Mouse (Mus musculus) spleen, adult 2 months (tissue): ENCODE data around the gene Epha2. TPM values are rescaled to one million over a fixed set of nuclear protein-coding genes. Genes with fewer than 3 reads are reported as not detected.

Experiments used
- DNase-seq, 2 experiments: peaks; one replicate each; pipeline versions ENCODE4 v3.0.0 to v3.0.0-alpha.2; 2012 to 2021; ENCODE audit warnings: low spot score in 2 of 2, low read depth in 1 of 2
- H3K27ac ChIP-seq: fragments of 200-500 bp; 2 replicates; pipeline ENCODE4 v1.5.1; 2012; ENCODE audit warnings: low read length, inconsistent platforms; ENCODE audit not compliant: insufficient read depth
- H3K27me3 ChIP-seq: fragments of 200-500 bp; 2 replicates; pipeline ENCODE4 v1.6.1; 2012; ENCODE audit warnings: mild to moderate bottlenecking, moderate library complexity, low read length, inconsistent platforms; ENCODE audit not compliant: control insufficient read depth, insufficient read depth
- H3K36me3 ChIP-seq: fragments of 200-500 bp; 2 replicates; pipeline ENCODE4 v1.6.1; 2012; ENCODE audit warnings: mild to moderate bottlenecking, low read length, inconsistent platforms; ENCODE audit not compliant: control insufficient read depth, insufficient read depth
- H3K4me1 ChIP-seq: fragments of 200-500 bp; 2 replicates; pipeline ENCODE4 v1.6.1; 2011; ENCODE audit warnings: inconsistent platforms; ENCODE audit not compliant: control insufficient read depth, insufficient read depth, insufficient read length
- H3K4me3 ChIP-seq: fragments of 200-500 bp; 2 replicates; pipeline ENCODE4 v1.5.1; 2011; ENCODE audit warnings: mild to moderate bottlenecking, inconsistent platforms; ENCODE audit not compliant: insufficient read depth, insufficient read length; ENCODE audit errors: extremely low read depth
- CTCF ChIP-seq: fragments of 200-500 bp; IDR thresholded peaks from 2 replicates; pipeline ENCODE4 v1.5.1; 2011; ENCODE audit warnings: mild to moderate bottlenecking, inconsistent platforms; ENCODE audit not compliant: insufficient read depth, insufficient read length, insufficient replicate concordance; ENCODE audit errors: extremely low read depth
- POLR2A ChIP-seq: fragments of 200-500 bp; IDR thresholded peaks from 2 replicates; pipeline ENCODE4 v1.6.1; 2011; ENCODE audit warnings: low read depth, low read length, inconsistent platforms
- WGBS: fragments of 180-500 bp; shearing (Covaris S2); methylation state at CpG from one replicate; pipeline ENCODE4 v1.1.7; 2018; 5-methylcytosine and 5-hydroxymethylcytosine counted together
- polyA plus RNA-seq: library from polyadenylated mRNA; depleted of rRNA; stranded (reverse); fragments of >200 nt; gene quantifications from 2 replicates; pipeline ENCODE4 v1.2.3, GENCODE M21; 2012; rRNA removed

The Epha2 gene
- polyA plus RNA-seq, result 8.0 and 9.8 TPM in 2 replicates

GRCm38 (mm10) chr4:141301116-141301553, at the start of gene Epha2:
TSS of gene Epha2 (plus strand) at chr4:141301240.
- H3K27ac ChIP-seq, result 0 out of 2 replicates have a peak within 1 kb of the TSS, but pooled peaks have one; percentile 33

GRCm38 (mm10) chr4:141252641-141253040, 48.4 kb upstream of the Epha2 start:
- no peak for DNase-seq
- Histone ChIP-seq H3K4me3 (no peak overlapping the region), H3K27ac (no peak overlapping the region), H3K4me1 (peaks cover 2% of the 10 kb centered on the region; the same call in 1 of the 2 replicates), H3K36me3 (no peaks in the 10 kb centered on the region), H3K27me3 (peaks cover 8% of the 10 kb centered on the region)
- WGBS, result 50% methylated on average over 2 of the region's 2 CpGs
- TF ChIP-seq CTCF, result no peak
- TF ChIP-seq POLR2A, result no peak

More at GRCm38 (mm10) chr4:141301116-141301553, at the start of gene Epha2:
- DNase-seq, result peak in 1 of 2 experiments; percentile 63
- Histone ChIP-seq H3K4me3 (peak within 1 kb of the TSS; percentile 71), H3K36me3 (no peaks in the 10 kb centered on the region), H3K27me3 (peaks cover 3% of the 10 kb centered on the region; the same call in 1 of the 2 replicates), H3K4me1 (peaks cover 7% of the 10 kb centered on the region)
- TF ChIP-seq POLR2A (peak; percentile 27; the same call in 1 of the 2 replicates), CTCF (no peak)
- under 1% methylated on average over 35 of the region's 35 CpGs for WGBS

GRCm38 (mm10) chr4:141254234-141254633, 46.8 kb upstream of the Epha2 start:
- 76% methylated on average over 16 of the region's 16 CpGs for WGBS
- TF ChIP-seq CTCF, result no peak
- no peak for TF ChIP-seq POLR2A
- no peaks in the 10 kb centered on the region; the same call in 1 of the 2 replicates for H3K27me3 ChIP-seq

GRCm38 (mm10) chr4:141257440-141257839, 43.6 kb upstream of the Epha2 start:
- Histone ChIP-seq H3K27me3 (no peaks in the 10 kb centered on the region), H3K36me3 (no peaks in the 10 kb centered on the region), H3K27ac (no peak overlapping the region), H3K4me1 (no peaks in the 10 kb centered on the region), H3K4me3 (no peak overlapping the region)
- no peak for TF ChIP-seq POLR2A
- TF ChIP-seq CTCF, result no peak
- WGBS, result 63% methylated on average over 5 of the region's 5 CpGs
- DNase-seq, result no peak

More at GRCm38 (mm10) chr4:141254234-141254633, 46.8 kb upstream of the Epha2 start:
- no peak for DNase-seq
- H3K4me3 ChIP-seq, result no peak overlapping the region
- H3K27ac ChIP-seq, result no peak overlapping the region
- H3K36me3 ChIP-seq, result no peaks in the 10 kb centered on the region
- no peaks in the 10 kb centered on the region for H3K4me1 ChIP-seq

- no peaks in the 10 kb centered on the region for H3K36me3 ChIP-seq
- no peaks in the 10 kb centered on the region for H3K4me1 ChIP-seq
- 83% methylated on average over 12 of the region's 12 CpGs for WGBS
- H3K4me3 ChIP-seq, result no peak overlapping the region
- no peak overlapping the region for H3K27ac ChIP-seq
- DNase-seq, result no peak
- TF ChIP-seq CTCF (no peak), POLR2A (no peak)
- H3K27me3 ChIP-seq, result no peaks in the 10 kb centered on the region
These were observed 41.6 kb upstream of the Epha2 start for GRCm38 (mm10) chr4:141259413-141259812.

GRCm38 (mm10) chr4:141260007-141260723, 40.9 kb upstream of the Epha2 start:
- Histone ChIP-seq H3K4me1 (no peaks in the 10 kb centered on the region), H3K27ac (no peak overlapping the region), H3K4me3 (no peak overlapping the region), H3K36me3 (no peaks in the 10 kb centered on the region), H3K27me3 (no peaks in the 10 kb centered on the region)
- TF ChIP-seq POLR2A (no peak), CTCF (no peak)
- no peak for DNase-seq
- WGBS, result 72% methylated on average over 16 of the region's 16 CpGs

GRCm38 (mm10) chr4:141262906-141263637, 38.0 kb upstream of the Epha2 start:
- Histone ChIP-seq H3K36me3 (no peaks in the 10 kb centered on the region), H3K27ac (no peak overlapping the region), H3K4me3 (no peak overlapping the region), H3K27me3 (no peaks in the 10 kb centered on the region), H3K4me1 (no peaks in the 10 kb centered on the region)
- 87% methylated on average over 10 of the region's 10 CpGs for WGBS
- no peak for DNase-seq
- TF ChIP-seq CTCF, result no peak
- TF ChIP-seq POLR2A, result no peak
